Mouse (Mus musculus) heart, embryonic 10.5 days (tissue): ENCODE results near the gene Reck. TPM values are rescaled to one million over a fixed set of nuclear protein-coding genes. Genes with fewer than 3 reads are reported as not detected.

Experiments
- polyA plus RNA-seq: library from polyadenylated mRNA; unstranded; fragments of >200 nt; fragmentation: Nextera tagmentation; extraction: Ambion mirVana; gene quantifications from 2 replicates; pipeline ENCODE4 v1.2.1, GENCODE M21; 2016

The Reck gene
- polyA plus RNA-seq, 1 experiment from 2014 or later: 17.4 TPM

Other genes starting within 250 kb of the Reck start
- gene Npr2, start 243.6 kb upstream of the Reck start, polyA plus RNA-seq: 5.5 and 5.6 TPM in 2 replicates
- 0.63 and 2.0 TPM in 2 replicates for gene Spag8, start 221.9 kb upstream of the Reck start, polyA plus RNA-seq
- 101 and 117 TPM in 2 replicates for gene Hint2, start 219.1 kb upstream of the Reck start, polyA plus RNA-seq
- gene Tmem8b, start 206.6 kb upstream of the Reck start, polyA plus RNA-seq: 2.7 and 3.3 TPM in 2 replicates
- 1.7 and 1.9 TPM in 2 replicates for gene Fam221b, start 206.4 kb upstream of the Reck start, polyA plus RNA-seq
- not detected in 2 replicates for gene Olfr70, start 174.7 kb upstream of the Reck start, polyA plus RNA-seq
- not detected in 2 replicates for gene Olfr71, start 165.3 kb upstream of the Reck start, polyA plus RNA-seq
- 0.53 and 0.92 TPM in 2 replicates for gene Hrct1, start 148.3 kb upstream of the Reck start, polyA plus RNA-seq
- gene Spaar, start 145.5 kb upstream of the Reck start, polyA plus RNA-seq: 0.16 and 0.23 TPM in 2 replicates
- gene Olfr159, start 104.5 kb upstream of the Reck start, polyA plus RNA-seq: not detected in 2 replicates
- not detected in 2 replicates for gene Olfr156, start 51.6 kb upstream of the Reck start, polyA plus RNA-seq
- 0.10 TPM in 1 of 2 replicates, not detected in the other for gene Olfr157, start 35.3 kb upstream of the Reck start, polyA plus RNA-seq
- gene Olfr155, start 24.0 kb upstream of the Reck start, polyA plus RNA-seq: not detected in 2 replicates
- 114 and 119 TPM in 2 replicates for gene Glipr2, start 81.9 kb downstream of the Reck start, polyA plus RNA-seq
- gene Ccin, start 108.0 kb downstream of the Reck start, polyA plus RNA-seq: not detected in 2 replicates
- gene Clta, start 128.9 kb downstream of the Reck start, polyA plus RNA-seq: 156 and 170 TPM in 2 replicates
- gene Gne, start 208.6 kb downstream of the Reck start, polyA plus RNA-seq: 27.8 and 38.6 TPM in 2 replicates